Mouse (Mus musculus) kidney, embryonic 16.5 days (tissue): ENCODE results near the gene Gm3594. TPM values are rescaled to one million over a fixed set of nuclear protein-coding genes. Genes with fewer than 3 reads are reported as not detected.
"Not testable (repeated sequence)": the region's sequence is repeated elsewhere in the genome, so short reads cannot be mapped to it uniquely, and the experiment has no call there.

Experiments
- ATAC-seq: fragments of 200-750 bp; cut with Nextera tagmentation; 2 replicates; pipeline ENCODE4 v1.8.0; 2017; ENCODE audit warnings: moderate TSS enrichment; ENCODE audit not compliant: low FRiP score, low TSS enrichment
- H3K27ac ChIP-seq: fragments of 300-500 bp; sonication (generic); 2 replicates; pipeline ENCODE4 v1.5.1; 2014; ENCODE audit warnings: low read length
- H3K27me3 ChIP-seq: fragments of 300-500 bp; sonication (generic); 2 replicates; pipeline ENCODE4 v1.6.1; 2014; ENCODE audit warnings: low read length, control low read depth, mixed read lengths; ENCODE audit not compliant: insufficient read depth
- H3K36me3 ChIP-seq: fragments of 300-500 bp; sonication (generic); 2 replicates; pipeline ENCODE4 v1.6.1; 2014; ENCODE audit warnings: low read length, control low read depth, mixed read lengths; ENCODE audit not compliant: insufficient read depth
- H3K4me1 ChIP-seq: fragments of 300-500 bp; sonication (generic); 2 replicates; pipeline ENCODE4 v1.6.1; 2014; ENCODE audit warnings: low read length, control low read depth, mixed read lengths; ENCODE audit not compliant: insufficient read depth
- H3K4me2 ChIP-seq: fragments of 300-500 bp; sonication (generic); replicated peaks from 2 replicates; pipeline ENCODE4 v1.6.1; 2014; ENCODE audit warnings: low read depth, low read length
- H3K4me3 ChIP-seq: fragments of 300-500 bp; sonication (generic); 2 replicates; pipeline ENCODE4 v1.5.1; 2014; ENCODE audit warnings: mild to moderate bottlenecking, low read length
- H3K9ac ChIP-seq: fragments of 300-500 bp; sonication (generic); replicated peaks from 2 replicates; pipeline ENCODE4 v1.6.1; 2014; ENCODE audit warnings: low read length
- H3K9me3 ChIP-seq: fragments of 300-500 bp; sonication (generic); 2 replicates; pipeline ENCODE4 v1.6.1; 2016; ENCODE audit warnings: low read length, control low read depth
- WGBS: fragments of 180-500 bp; shearing (Covaris S2); extraction: QIAGEN DNeasy Blood & Tissue Kit; methylation state at CpG from one replicate; pipeline ENCODE4 v1.1.7; 2014; 5-methylcytosine and 5-hydroxymethylcytosine counted together
- polyA plus RNA-seq: library from polyadenylated mRNA; unstranded; fragments of >200 nt; fragmentation: Nextera tagmentation; extraction: Ambion mirVana; gene quantifications from 2 replicates; pipeline ENCODE4 v1.2.1, GENCODE M21; 2015

Gm3594 gene
- polyA plus RNA-seq, 1 experiment from 2014 or later, result not detected

GRCm38 (mm10) chr14:6390219-6390618, 54.2 kb downstream of the Gm3594 start, which contains the start of gene Gm16440:
Gene Gm16440 (minus strand): TSS chr14:6390319.
- not testable (repeated sequence) for H3K4me1 ChIP-seq, H3K9ac ChIP-seq, H3K9me3 ChIP-seq, H3K27me3 ChIP-seq, H3K4me2 ChIP-seq, H3K36me3 ChIP-seq, H3K4me3 ChIP-seq, H3K27ac ChIP-seq, ATAC-seq
- WGBS, result 92% methylated on average over 2 of the region's 4 CpGs

Other genes with a start within 250 kb of the Gm3594 start
- gene Gm21560, start 225.3 kb downstream of the Gm3594 start, polyA plus RNA-seq, result not detected in 2 replicates
- gene Gm3411, start 157.4 kb downstream of the Gm3594 start, polyA plus RNA-seq, result 0.94 and 1.5 TPM in 2 replicates
- gene Gm21103, start 139.8 kb downstream of the Gm3594 start, polyA plus RNA-seq, result not detected in 2 replicates
- not detected in 2 replicates for gene Gm3618, start 100.9 kb downstream of the Gm3594 start, polyA plus RNA-seq
- not detected in 2 replicates for gene Gm16440, start 54.3 kb downstream of the Gm3594 start, polyA plus RNA-seq
- gene Gm3591, start 32.1 kb downstream of the Gm3594 start, polyA plus RNA-seq, result 0.24 and 0.78 TPM in 2 replicates
- not detected in 2 replicates for gene Gm8356, start 92.7 kb upstream of the Gm3594 start, polyA plus RNA-seq
- gene Gm3629, start 146.0 kb upstream of the Gm3594 start, polyA plus RNA-seq, result 0.26 TPM in 1 of 2 replicates, not detected in the other
- gene Gm3460, start 177.8 kb upstream of the Gm3594 start, polyA plus RNA-seq, result not detected in 2 replicates
- 0.22 TPM in 1 of 2 replicates, not detected in the other for gene Gm10251, start 239.6 kb upstream of the Gm3594 start, polyA plus RNA-seq